Mouse (Mus musculus): Measurements from ENCODE around the gene Mapt.
A peak's percentile ranks its signal among the peaks of the same experiment; 100 is the strongest.
"Not testable (repeated sequence)": the region's sequence is repeated elsewhere in the genome, so short reads cannot be mapped to it uniquely, and the experiment has no call there.

Gene Mapt

GRCm38 (mm10) chr11:104233574-104234206 lies 2.5 kb downstream of the Mapt start:
- no peak for DNase-seq (ENCODE audit: low spot score)

- no peak for DNase-seq (ENCODE audit: low spot score)
These were observed 3.5 kb downstream of the Mapt start for GRCm38 (mm10) chr11:104234680-104235079.

- no peak for DNase-seq (ENCODE audit: low spot score)
These were observed 4.7 kb downstream of the Mapt start for GRCm38 (mm10) chr11:104235881-104236280.

DNA sequence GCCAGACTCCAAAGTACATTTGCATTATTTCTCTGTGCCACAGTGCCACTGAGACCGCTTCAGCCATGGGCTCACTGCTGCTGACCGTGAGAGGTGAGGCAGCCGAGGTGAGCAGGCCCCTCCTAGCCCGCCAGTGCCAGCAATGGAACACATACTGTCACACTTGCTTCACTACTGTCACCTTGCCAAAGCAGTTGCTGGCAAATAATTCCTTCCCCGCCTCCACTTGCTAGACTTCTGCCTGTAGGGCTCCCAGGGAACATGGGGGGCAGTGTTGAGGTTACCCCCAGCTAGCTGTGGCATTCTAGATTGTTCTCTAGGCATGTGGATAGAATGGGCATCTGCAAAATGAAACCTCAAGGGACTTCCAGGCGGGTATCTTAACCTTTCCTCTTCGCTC lies 6.0 kb downstream of the Mapt start:
- DNase-seq (ENCODE audit: low spot score) = peak; percentile 10

GRCm38 (mm10) chr11:104237958-104238747 lies 7.0 kb downstream of the Mapt start:
- DNase-seq (ENCODE audit: low spot score) = no peak

DNA sequence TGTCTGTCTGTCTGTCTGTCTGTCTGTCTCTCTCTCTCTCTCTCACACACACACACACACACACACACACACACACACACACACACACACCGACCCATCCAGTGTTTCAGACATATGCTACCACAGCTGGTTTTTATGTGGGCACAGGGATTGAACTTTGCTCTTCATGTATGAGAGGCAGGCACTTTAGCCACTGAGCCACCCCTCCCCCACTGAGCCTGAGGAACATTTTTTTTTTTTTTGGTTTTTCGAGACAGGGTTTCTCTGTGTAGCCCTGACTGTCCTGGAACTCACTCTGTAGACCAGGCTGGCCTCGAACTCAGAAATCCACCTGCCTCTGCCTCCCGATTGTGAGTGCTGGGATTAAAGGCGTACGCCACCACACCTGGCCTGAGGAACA lies 14.3 kb downstream of the Mapt start:
- not testable (repeated sequence) for DNase-seq (ENCODE audit: low spot score)

DNA sequence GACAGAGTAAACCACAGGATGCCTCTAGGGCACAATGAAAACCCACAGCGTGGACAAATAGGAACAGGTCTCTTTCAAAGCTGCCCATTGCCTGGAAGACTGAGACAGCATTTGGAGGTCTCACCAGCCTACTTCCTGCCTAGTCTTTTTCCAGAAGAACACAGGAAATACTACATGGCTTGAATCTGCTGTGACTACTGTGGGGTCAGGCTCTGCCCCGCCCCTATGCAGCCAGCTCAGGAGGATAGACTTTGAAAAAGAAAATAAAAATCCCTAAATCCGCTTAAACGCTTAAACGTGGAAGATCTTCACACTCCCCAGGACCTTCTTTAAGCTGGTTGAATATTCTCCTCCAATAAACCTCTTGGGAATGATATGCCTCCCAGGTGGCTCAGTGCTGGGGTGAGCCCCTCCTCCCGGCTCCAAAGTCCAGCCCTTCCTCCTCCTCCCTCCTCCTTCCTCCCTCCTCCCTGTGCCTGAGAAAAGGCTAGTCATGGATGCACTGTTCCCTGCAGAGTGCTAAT lies 15.0 kb downstream of the Mapt start:
- no peak for DNase-seq (ENCODE audit: low spot score)

DNA sequence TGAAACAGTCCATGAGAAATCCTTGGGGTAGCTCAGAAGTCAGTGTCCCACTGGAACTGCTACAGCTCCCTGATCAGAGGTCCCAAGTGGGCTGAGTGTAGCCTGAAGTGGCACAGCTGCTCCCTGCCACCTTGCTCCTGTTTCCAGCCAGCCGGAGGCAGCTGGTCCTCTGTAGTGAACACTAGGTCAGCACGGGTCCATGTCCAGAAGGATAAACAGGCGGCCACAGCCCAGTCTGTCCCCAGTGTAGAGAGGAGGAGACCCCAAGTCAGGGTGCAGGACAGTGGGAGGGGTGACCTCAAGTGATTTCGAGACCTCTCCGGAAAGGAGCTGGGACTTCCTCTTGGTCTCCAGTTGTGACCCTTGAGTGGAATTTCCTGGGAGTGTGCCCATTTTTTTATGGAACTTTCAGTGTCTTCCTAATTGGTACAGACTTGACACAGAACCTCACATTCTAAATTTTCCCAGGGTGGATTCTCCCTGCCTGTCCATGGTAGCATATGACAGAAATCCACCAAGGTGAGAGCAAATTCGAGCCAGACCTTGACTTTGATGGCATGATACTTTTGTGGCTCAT lies 16.0 kb downstream of the Mapt start:
- no peak for DNase-seq (ENCODE audit: low spot score)

GRCm38 (mm10) chr11:104249420-104249819 lies 18.2 kb downstream of the Mapt start:
- no peak for DNase-seq (ENCODE audit: low spot score)

- no peak for DNase-seq (ENCODE audit: low spot score)
These were observed 19.9 kb downstream of the Mapt start for GRCm38 (mm10) chr11:104251121-104251520.

DNA sequence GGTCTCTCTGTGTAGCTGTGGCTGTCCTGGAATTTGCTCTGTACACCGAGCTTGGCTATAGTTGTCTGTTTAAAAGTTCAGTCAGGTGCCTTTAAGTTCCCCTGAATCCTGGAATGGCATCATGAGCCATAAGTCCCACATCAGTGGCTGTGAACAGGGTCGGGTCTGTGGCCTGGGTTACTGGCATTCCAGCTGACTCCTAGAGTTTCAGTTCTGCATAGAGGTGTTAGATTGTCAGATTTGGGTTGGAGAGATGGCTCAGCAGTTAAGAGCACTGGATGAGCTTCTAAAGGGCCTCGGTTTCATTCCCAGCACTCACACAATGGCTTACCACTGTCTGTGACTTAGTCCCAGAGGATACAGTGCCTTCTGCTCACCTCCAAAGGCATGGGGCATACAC lies 20.9 kb downstream of the Mapt start:
- DNase-seq (ENCODE audit: low spot score) = no peak

- no peak for DNase-seq (ENCODE audit: low spot score)
These were observed 23.3 kb downstream of the Mapt start for GRCm38 (mm10) chr11:104254408-104255039.

- DNase-seq (ENCODE audit: low spot score) = no peak
These were observed 25.0 kb downstream of the Mapt start for GRCm38 (mm10) chr11:104256179-104256578.

GRCm38 (mm10) chr11:104258991-104259390 lies 27.8 kb downstream of the Mapt start:
- no peak for DNase-seq (ENCODE audit: low spot score)

DNA sequence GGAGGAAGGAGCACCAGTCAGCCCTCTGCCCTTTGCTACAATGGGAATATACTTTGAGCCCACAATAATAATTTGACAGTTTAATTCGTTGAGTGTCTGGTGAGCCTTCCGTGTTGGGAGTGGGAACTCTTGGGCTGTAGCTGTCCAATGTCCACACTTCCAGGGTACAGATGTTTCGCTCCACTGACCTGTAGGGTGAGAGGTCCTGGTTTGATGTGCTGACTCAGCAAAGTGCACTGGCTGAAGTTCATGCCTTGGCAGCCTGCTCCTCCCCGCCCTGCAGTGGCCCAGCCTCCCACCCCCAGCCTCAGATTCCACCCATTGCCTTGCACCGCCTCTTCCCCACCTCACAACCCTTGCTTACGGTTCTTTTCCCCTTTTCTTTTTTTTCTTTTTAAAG lies 33.5 kb downstream of the Mapt start:
- no peak for DNase-seq (ENCODE audit: low spot score)

- DNase-seq (ENCODE audit: low spot score) = no peak
These were observed 34.5 kb downstream of the Mapt start for GRCm38 (mm10) chr11:104265669-104266068.

DNA sequence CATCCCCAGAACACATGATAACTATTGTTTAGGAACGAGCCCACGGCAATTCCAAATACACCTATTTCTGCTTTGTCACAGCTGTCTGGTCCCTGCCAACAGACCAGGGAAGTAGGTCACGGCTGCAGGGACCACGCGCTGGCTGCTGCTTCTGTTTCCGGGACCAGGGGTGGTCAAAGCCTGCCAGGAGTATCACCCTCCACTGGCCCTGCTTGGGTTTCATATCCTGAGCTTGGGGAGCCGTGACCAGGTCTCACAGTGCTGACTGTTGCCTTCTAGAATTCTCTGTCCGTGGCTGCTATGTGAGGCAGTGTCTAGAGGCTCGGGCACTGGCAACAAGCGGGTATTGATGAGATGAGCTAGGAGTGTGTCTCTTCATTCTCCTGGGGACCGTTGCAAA lies 36.2 kb downstream of the Mapt start:
- DNase-seq (ENCODE audit: low spot score) = no peak

DNA sequence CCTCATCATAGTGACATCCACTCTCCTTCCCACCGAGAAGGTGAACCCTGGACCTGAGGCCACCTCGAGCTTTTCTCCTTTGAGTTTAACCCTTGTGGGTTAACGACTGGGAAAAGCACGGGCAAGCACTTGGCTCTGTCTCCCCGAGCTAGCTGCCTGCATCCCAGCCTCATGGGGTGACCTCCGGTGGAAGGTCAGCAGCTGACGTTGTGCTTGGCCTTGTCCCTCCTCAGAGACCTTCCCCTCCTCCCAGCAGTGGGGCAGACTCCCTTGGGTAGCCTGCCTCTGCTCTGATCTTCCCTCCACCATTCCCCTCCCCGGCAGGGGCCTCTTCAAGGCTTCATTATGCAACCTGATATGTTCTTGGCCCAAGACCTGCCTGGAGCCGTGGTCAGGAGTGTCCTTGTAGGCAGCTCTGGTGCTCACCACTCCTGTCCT lies 38.2 kb downstream of the Mapt start:
- peak; percentile 60 for DNase-seq (ENCODE audit: low spot score)

DNA sequence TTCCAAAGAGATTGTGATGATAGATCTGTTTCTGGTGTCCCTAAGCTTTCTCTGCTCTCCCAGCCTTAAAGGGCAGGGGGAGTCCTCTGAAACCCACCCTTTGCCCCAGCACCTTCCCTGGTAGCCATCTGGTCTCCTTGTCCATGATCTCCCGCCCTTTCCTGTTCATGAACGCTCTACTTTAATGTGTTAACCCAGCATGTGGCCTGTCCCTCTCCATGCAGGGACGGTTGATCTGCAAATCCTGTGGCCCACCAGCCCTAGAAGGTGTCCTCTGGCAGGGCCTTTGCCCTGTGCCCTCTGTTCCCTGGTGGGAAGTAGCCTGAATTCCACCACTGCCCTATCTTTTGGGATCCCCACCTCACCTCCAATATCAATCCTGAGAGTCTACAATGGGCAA lies 39.3 kb downstream of the Mapt start:
- DNase-seq (ENCODE audit: low spot score) = no peak

- DNase-seq (ENCODE audit: low spot score) = no peak
These were observed 39.7 kb downstream of the Mapt start for GRCm38 (mm10) chr11:104270876-104271275.

- DNase-seq (ENCODE audit: low spot score) = peak; percentile 30
These were observed 40.7 kb downstream of the Mapt start for GRCm38 (mm10) chr11:104271876-104272275.

GRCm38 (mm10) chr11:104272352-104272751 lies 41.2 kb downstream of the Mapt start:
- DNase-seq (ENCODE audit: low spot score) = peak; percentile 29

GRCm38 (mm10) chr11:104275765-104276164 lies 44.6 kb downstream of the Mapt start:
- no peak for DNase-seq (ENCODE audit: low spot score)
